Mouse (Mus musculus) C2C12 (cell line): ENCODE data around the gene A830018L16Rik.

Experiments used
- CEBPB ChIP-seq: IDR thresholded peaks from one replicate; pipeline ENCODE4 v1.6.1; 2011; ENCODE audit warnings: low read depth, mild to moderate bottlenecking, control low read depth, moderate library complexity
- CTCF ChIP-seq: IDR thresholded peaks from one replicate; pipeline ENCODE4 v1.5.1; 2011; ENCODE audit not compliant: control insufficient read depth, insufficient read depth, insufficient read length
- FOSL1 ChIP-seq: IDR thresholded peaks from one replicate; pipeline ENCODE4 v1.8.0; 2011; ENCODE audit warnings: mild to moderate bottlenecking, low read length; ENCODE audit not compliant: poor library complexity, insufficient read depth, severe bottlenecking
- MAX ChIP-seq: IDR thresholded peaks from one replicate; pipeline ENCODE4 v1.6.1; 2011; ENCODE audit warnings: mild to moderate bottlenecking, control low read depth
- MYOD1 ChIP-seq: IDR thresholded peaks from one replicate; pipeline ENCODE4 v1.6.1; 2011; ENCODE audit warnings: low read depth; ENCODE audit not compliant: control insufficient read depth, insufficient read length
- MYOG ChIP-seq: IDR thresholded peaks from one replicate; pipeline ENCODE4 v1.6.1; 2011; ENCODE audit not compliant: control insufficient read depth, insufficient read length; ENCODE audit errors: extremely low read depth
- USF1 ChIP-seq: IDR thresholded peaks from one replicate; pipeline ENCODE4 v1.6.1; 2011; ENCODE audit warnings: low read depth, mild to moderate bottlenecking, control low read depth, moderate library complexity

GRCm38 (mm10) chr1:11751996-11752395 lies 338.1 kb downstream of the A830018L16Rik start:
- TF ChIP-seq CTCF (no peak), MAX (no peak), USF1 (no peak), FOSL1 (no peak), MYOG (no peak), CEBPB (no peak), MYOD1 (no peak)
